Mouse (Mus musculus): ENCODE data around the gene Ssbp3.

GRCm38 (mm10) chr4:107097871-107098270, 187.4 kb downstream of the Ssbp3 start:
- no peak for TF ChIP-seq CTCF (IDR thresholded peaks at IDR 0.05; ENCODE audit: low read depth)
- TF ChIP-seq EP300 (IDR thresholded peaks at IDR 0.05; ENCODE audit: low read depth) = no peak
